Mouse (Mus musculus): ENCODE data around the gene Bsn.

Gene Bsn

GRCm38 (mm10) chr9:108094184-108094941 is 95.8 kb downstream of the Bsn start, which contains the start of gene Apeh:
Gene Apeh (minus strand): TSS chr9:108094606.
- peak; percentile 85 for DNase-seq (ENCODE audit: low read depth, low spot score)

DNA sequence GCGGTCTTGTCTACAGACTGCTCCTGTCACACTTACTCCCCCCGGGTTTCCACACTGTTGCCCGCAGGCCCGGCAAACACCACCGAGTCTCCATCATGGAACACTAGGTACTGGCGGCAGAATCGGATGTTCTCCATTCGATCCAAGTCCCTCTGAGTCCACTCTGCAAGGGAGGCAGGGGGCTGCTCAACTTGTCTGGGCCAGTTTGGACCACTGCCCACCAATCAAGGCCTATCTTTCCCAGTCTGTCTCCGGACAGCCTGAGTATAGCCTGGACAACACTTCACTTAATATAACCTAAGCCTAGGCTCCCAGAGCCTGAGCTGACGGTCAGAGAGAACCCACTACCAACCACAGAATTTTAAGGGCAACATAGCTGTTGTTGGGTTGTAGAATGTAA is 96.6 kb downstream of the Bsn start:
- DNase-seq (ENCODE audit: low read depth, low spot score), result no peak

- no peak for DNase-seq (ENCODE audit: low read depth, low spot score)
These were observed 99.5 kb downstream of the Bsn start for GRCm38 (mm10) chr9:108090611-108091120.

DNA sequence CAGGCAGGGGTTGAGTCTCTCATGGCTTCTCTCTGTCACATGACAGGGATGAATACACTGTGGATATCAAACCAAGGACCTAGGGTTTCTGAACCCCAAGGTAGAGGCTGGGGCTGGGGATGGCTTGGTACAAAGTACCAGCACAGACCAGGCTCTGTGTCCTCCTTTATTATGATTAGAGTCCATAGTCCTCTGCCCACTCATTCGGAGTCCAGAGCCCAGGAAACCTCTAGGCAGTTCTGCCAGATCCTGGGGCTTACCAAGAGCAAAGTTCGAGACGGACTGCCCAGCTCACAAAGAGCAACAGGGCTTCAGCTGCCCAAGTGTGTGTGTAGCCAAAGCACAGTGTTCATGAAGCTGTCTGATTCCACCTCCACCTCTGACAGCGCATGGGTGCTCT is 104.9 kb downstream of the Bsn start:
- DNase-seq (ENCODE audit: low read depth, low spot score), result no peak

- DNase-seq (ENCODE audit: low read depth, low spot score), result no peak
These were observed 106.6 kb downstream of the Bsn start for GRCm38 (mm10) chr9:108083561-108083960.

GRCm38 (mm10) chr9:108082988-108083431 is 107.2 kb downstream of the Bsn start, which contains the start of gene Rnf123:
Gene Rnf123 (minus strand): TSS chr9:108083346.
- DNase-seq (ENCODE audit: low read depth, low spot score), result no peak

- DNase-seq (ENCODE audit: low read depth, low spot score), result no peak
These were observed 107.6 kb downstream of the Bsn start for GRCm38 (mm10) chr9:108082549-108082948.

- no peak for DNase-seq (ENCODE audit: low read depth, low spot score)
These were observed 110.0 kb downstream of the Bsn start, which contains the start of gene Mst1 for GRCm38 (mm10) chr9:108080168-108080567. Gene Mst1 (plus strand): TSS chr9:108080436.

GRCm38 (mm10) chr9:108073141-108073930 is 116.8 kb downstream of the Bsn start:
- no peak for DNase-seq (ENCODE audit: low read depth, low spot score)

- no peak for DNase-seq (ENCODE audit: low read depth, low spot score)
These were observed 117.7 kb downstream of the Bsn start for GRCm38 (mm10) chr9:108072481-108072924.

DNA sequence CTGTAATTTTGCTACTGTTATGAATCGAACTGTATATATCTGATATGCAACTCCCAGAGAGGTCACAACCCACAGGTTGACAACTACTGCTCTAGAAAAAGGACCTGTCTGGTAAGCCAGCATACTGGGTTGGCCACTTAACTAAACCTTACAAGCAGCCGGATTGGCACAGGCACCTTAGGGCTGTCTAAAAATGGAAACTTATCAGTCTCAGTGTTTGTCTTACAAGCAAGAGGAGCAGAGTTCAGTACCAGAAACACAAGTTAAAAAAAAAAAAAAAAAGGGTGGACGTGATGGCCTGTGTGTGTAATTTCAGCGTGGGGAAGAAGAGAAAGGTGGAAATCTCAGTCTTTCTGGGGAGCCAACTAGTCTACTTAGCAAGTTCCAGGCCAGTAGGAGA is 118.4 kb downstream of the Bsn start:
- DNase-seq (ENCODE audit: low read depth, low spot score), result no peak

DNA sequence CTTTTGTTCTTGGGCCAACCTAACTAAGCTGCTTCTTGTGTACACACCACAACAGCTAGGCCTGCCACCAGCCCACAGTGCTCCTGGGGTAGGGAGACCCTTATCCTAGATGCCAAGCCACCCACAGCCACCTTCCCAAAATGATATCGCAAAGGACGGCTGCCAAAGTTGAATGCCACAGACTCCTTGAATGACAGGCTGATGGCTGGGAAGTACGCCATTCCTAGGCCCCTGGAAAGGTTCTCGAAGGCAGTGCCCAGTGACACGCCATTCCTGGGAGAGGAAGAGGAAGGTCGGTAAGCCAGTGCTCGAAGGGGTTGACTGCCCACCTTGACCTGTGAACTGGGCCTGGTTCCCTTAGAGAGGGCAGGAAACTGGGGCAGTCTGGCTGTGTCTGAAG is 120.7 kb downstream of the Bsn start:
- DNase-seq (ENCODE audit: low read depth, low spot score), result no peak

- no peak for DNase-seq (ENCODE audit: low read depth, low spot score)
These were observed 121.2 kb downstream of the Bsn start for GRCm38 (mm10) chr9:108069007-108069406.

DNA sequence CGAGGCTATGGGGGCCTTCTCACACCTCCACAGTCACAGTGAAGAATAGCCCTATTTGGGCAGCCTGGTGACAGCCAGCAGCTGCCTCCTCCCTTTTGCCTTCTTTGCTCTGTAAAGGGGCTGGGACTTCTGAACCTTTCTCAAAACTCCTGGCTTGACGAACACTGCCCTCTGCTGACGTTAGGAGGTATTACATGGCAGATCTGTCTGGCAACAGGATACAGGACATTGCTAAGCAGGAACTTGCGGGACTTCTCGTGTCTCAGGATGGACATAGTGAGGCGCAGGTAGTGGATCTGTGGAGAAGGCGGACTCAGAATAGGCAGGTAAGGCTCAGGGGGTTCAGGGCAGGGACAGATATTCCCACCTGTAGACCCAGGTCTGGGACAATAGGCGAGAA is 122.3 kb downstream of the Bsn start:
- DNase-seq (ENCODE audit: low read depth, low spot score), result peak; percentile 78

DNA sequence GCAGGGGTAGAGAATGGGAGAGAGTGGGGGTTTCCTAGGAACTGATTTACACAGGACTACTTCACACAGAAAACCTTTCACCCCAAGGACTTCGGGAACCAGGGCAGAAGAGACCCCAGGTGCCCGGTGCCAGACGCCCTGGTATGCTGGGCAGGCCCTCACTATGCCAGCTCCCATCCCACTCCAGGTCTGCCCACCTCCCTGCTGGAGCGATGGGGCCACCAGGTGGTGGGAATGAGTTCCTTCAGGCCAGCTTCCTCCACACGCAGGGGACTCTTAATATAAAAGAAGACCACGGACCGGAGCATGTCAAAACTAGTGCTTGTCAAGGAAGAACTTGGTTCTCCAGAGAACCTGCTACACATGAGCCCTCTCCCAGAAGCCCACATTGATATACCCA is 123.0 kb downstream of the Bsn start:
- DNase-seq (ENCODE audit: low read depth, low spot score), result no peak

DNA sequence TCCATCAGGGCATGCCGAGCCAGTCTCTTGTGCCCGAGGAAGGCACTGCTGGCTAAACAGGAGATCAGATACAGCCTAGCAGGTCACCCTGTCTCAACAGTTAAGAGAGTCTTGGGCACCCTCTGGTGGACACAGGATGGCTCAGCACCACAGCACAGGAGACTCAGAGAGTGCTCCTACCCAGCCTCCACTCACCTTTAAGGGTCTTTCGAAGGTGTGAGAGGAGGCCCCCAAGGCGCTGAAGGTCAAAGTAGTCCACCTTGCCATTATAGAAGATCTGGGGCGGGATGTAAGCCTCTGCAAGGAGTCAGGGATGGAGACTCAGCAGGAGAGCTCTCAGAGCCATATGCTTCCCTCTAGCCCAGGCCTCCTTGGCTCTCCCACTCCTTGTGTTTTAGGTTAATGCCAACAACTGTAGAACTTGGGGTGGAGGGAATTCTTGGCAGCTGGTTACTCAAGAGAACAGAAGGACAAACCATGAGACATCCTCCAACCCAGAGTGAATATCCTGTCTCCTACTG is 124.6 kb downstream of the Bsn start:
- peak; percentile 61 for DNase-seq (ENCODE audit: low read depth, low spot score)

DNA sequence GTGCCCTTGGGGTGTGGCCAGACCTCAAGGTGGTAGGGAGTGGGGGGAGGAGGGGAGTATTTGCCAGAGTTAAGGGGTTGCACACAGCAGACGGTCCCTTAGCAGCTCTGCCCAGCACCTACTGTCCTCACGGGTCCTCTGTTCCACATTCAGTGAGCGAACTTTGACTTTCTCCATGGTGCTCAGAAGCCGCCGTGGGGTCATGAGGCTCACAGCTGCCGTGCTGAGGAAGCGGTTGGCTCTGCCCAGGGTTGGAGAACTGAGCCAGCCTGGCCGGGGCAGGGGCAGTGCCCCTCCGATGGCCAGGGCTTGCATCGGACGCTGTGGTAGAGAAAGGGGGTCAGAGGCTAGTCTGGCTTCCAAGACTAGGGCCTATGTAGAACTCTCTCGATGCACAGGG is 126.8 kb downstream of the Bsn start:
- DNase-seq (ENCODE audit: low read depth, low spot score), result no peak

GRCm38 (mm10) chr9:108062142-108062541 is 128.0 kb downstream of the Bsn start:
- DNase-seq (ENCODE audit: low read depth, low spot score), result no peak

GRCm38 (mm10) chr9:108058291-108058690 is 131.9 kb downstream of the Bsn start:
- no peak for DNase-seq (ENCODE audit: low read depth, low spot score)

DNA sequence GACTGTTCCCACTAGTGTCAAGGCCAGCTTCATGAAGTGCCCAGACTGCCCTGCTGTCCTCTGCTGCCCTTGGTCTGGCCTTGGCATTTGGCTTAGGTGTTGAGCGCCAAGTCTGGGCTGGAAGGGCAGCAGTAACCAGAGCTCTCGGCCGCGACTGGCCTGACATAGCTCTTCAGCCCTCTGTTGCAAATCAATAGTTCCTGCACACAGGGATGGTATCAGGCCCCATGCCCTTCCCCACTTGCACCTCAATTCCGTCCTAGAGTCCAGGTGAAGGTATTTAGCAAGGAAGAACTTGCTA is 133.0 kb downstream of the Bsn start:
- no peak for DNase-seq (ENCODE audit: low read depth, low spot score)

DNA sequence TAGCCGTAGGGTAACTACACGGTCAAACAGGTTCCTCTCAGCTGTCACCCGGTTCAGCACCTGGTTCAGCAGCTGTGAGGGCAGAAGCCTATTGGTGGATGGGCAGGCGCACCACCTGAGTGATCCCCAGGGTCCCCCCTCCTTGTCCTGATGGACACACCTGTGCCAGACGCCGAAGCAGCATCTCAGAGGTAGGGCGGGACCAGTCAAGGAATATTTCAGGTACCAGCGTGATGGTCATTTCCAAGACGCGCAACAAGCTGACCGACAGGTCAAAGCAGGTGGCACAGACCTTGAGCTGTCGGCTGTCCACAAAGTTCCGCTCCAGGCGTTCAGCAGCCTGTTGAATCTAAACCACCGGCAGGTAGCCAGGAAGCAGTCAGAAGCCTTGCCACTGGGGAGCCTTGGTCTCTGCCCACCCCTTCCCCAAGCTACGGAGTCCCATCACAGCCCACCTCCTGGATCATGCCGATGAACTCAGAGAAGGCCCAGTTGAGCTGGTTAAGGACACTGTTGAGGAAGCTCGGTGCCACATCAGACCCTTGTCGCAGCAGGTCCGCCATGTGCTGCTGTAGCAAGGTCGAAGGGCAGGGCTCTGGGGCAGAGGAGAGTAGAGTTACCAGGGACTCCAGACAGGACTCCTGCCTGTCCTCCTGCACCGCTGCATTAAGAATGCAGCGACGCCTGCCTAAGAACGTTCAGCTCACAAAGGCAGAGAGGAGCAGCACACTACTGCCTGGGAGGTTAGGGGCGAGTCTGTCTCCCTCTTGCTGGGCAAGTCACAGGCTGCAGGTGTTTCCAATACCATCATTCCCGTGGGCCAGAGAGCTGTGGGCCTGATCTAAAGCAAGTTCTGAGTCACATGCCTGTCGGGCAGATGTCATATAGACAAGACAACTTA is 133.6 kb downstream of the Bsn start:
- DNase-seq (ENCODE audit: low read depth, low spot score), result no peak

Data from retina, postnatal 7 days (tissue).